Mouse (Mus musculus) erythroblast, adult 5-6 weeks (primary cell): ENCODE measurements around the gene Ugt1a9. TPM values are rescaled to one million over a fixed set of nuclear protein-coding genes. Genes with fewer than 3 reads are reported as not detected.
"Not testable (repeated sequence)": the region's sequence is repeated elsewhere in the genome, so short reads cannot be mapped to it uniquely, and the experiment has no call there.

Experiments
- ATAC-seq: replicated peaks from 2 replicates; pipeline ENCODE4 v1.8.0; 2016; ENCODE audit warnings: moderate number of reproducible peaks, mild to moderate bottlenecking, moderate TSS enrichment, inconsistent platforms; ENCODE audit not compliant: poor library complexity, low FRiP score, severe bottlenecking
- total RNA-seq, 2 experiments: library from RNA; stranded (forward) in 1 of 2; stranded (reverse) in 1 of 2; fragments of 150-400 nt in 1 of 2; fragments of 200-764, 138-1000 nt in 1 of 2; gene quantifications; 2 replicates each; pipeline versions ENCODE4 v1.2.3 to v1.2.4; 2015 to 2017; ENCODE audit warnings: low replicate concordance in 2 of 2

Ugt1a9 gene
- total RNA-seq, 2 experiments from 2014 or later = not detected

DNA sequence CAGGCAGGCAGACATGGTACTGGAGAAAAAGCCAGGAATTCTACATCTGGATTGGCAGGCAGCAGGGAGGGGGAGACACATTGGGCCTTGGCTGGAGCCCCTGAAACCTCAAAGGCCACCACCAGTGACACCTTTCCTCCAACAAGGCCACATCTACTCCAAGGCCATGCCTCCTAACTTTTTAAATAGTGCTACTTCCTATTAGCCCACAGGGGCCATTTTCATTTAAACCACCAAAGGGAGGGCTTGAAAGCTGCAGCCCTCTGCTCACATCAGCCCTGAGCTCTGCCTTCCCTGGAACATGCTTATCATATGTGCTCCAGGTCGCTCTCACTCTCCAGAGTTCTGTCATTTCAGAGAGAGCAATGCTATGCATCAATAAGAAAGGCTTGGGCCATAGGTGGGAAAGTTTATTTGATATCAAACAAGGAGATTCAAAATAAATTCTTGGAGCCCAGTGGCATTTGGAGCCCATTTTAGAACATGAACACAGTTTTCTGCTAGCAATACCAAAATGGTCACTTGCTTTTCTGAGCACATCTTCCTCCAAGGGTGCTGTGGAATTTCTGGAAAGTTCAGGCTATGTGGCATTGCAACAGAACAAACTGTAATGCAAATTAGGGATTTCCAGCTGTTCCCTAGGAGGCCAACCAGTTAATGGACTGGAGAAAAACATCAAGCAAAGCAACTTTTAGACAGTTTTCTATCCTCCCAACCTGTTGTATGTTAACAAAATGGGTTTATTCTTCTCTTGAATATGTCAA lies 34.2 kb downstream of the Ugt1a9 start:
- no peak for ATAC-seq

GRCm38 (mm10) chr1:88105656-88106055 lies 35.1 kb downstream of the Ugt1a9 start:
- ATAC-seq = no peak

GRCm38 (mm10) chr1:88109027-88109557 lies 38.5 kb downstream of the Ugt1a9 start:
- peak; percentile 94 for ATAC-seq

DNA sequence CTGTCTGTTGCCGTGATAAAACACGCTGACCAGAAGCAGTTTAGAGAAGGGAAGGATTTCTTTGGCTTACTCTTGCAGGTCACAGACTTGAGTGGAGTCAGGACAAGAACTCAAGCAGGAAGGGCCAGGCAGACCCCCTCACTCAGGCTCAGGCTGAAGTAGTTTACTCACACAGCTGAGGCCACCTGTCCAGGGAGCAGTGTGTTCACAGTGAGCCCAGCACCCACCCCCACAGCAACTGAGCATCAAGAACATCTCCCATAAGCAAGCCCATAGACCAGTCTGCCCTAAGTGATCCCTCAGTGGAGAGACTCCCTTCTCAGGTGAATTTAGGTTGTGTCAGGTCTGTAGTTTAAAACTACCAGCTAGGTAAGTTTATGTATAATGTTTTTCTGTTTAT lies 39.0 kb downstream of the Ugt1a9 start:
- ATAC-seq = not testable (repeated sequence)

DNA sequence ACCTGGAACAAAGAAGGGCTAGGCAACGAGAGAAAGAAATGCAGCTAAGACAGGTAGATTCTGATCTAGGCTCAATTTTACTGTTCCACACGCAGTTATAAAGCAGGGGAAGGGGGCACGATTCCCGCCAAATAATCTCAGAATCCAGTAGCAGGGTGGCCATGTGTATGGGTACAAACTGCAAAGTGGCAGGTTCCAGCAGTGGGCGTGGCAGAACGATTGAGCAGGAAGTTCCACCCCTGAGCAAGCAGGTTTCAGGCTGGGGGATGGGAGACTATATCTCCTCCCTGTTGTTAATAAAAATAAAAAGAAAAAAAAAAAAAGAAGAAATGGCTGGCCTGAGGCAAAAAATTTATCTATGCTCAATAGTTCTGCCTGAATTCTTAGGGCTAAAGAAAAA lies 42.2 kb downstream of the Ugt1a9 start:
- ATAC-seq = not testable (repeated sequence)

- peak; percentile 90 for ATAC-seq
Observed at GRCm38 (mm10) chr1:88120550-88120949, 50.0 kb downstream of the Ugt1a9 start.

DNA sequence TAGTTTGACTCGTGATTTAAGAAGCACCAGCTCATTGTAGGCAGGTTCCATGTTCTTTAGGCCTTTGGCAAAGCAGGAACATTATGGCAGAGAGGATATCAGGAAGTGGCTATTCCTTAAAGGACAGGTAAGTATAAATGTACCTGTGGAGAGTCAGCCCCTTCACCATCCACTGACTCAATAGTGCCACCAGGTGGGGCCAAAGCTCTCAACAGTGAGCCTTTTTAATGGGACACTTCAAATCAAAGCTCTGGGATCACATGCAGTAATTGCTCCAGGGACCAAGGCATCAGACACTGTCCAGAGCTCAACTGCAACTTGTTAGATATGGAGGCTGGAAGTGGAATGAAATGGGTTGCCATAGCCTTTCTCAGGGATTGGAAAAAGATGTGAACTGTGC lies 50.9 kb downstream of the Ugt1a9 start:
- ATAC-seq = not testable (repeated sequence)

DNA sequence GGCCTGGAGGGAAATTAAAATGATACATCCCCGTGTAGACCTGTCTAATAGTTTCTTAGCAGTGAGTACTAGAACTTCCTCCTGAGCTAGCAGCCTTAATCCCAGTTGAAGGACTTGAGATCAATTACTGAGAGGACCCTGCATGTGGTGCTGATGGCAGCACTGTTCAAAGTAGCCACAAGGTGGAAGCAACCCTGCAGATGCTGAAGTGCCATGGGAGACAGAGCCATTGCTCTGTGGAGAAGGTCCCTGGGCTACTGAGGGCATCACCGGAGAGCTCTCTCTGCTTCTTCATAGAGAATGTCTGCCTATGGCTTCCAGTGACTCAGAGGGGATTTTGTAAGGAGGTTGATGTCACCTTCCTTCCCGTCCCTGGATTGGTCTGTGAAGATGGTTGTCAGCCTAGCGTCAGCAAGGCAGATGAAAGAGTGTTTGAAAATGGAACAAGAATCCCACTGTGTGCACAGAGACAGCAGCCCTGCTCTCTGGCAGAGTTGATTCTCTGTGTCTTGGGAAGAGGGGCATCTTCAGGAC lies 55.3 kb downstream of the Ugt1a9 start:
- ATAC-seq = not testable (repeated sequence)

DNA sequence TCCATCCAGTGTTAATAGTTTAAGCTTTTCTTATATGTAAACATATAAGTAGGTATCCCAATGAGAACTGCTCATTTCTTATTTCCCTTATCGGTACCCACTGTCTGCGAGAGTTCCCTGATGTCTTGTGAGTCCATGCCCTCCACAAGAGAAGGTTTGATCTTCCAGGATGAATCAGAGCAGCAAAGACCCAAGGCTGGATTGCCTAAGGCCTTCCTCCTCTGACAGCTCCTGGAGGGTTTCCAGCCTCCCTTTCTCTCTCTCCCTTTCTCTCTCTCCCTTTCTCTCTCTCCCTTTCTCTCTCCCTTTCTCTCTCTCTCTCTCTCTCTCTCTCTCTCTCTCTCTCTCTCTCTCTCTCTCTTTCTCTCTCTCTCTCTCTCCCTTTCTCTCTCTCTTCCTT lies 58.5 kb downstream of the Ugt1a9 start:
- not testable (repeated sequence) for ATAC-seq

GRCm38 (mm10) chr1:88130223-88130622 lies 59.6 kb downstream of the Ugt1a9 start:
- ATAC-seq = not testable (repeated sequence)

DNA sequence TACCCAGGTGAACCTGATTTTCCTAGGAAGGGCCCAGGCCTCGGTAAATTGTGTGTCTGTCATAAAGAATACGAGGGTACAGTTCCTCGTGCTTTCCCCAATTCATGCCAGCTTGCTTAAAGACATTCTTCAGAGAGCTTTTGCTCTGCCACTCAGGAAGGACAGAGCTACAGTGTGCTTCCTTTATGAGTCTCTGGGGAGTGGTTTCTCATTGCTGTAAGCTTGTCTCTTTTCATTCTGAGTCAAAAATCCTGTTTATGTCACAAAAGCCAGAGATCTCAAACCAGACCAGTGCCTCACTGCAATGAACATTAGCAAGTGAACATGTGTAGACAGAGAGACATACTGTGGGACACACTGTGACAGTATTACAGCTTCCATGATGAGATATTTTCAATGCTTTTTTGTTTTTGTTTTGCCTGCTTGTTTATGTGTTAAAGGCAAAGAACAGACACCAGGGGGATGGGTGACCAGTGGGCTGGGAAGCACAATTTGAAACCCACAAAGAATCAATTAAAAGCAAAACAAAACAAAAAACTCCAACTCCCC lies 63.4 kb downstream of the Ugt1a9 start:
- no peak for ATAC-seq

DNA sequence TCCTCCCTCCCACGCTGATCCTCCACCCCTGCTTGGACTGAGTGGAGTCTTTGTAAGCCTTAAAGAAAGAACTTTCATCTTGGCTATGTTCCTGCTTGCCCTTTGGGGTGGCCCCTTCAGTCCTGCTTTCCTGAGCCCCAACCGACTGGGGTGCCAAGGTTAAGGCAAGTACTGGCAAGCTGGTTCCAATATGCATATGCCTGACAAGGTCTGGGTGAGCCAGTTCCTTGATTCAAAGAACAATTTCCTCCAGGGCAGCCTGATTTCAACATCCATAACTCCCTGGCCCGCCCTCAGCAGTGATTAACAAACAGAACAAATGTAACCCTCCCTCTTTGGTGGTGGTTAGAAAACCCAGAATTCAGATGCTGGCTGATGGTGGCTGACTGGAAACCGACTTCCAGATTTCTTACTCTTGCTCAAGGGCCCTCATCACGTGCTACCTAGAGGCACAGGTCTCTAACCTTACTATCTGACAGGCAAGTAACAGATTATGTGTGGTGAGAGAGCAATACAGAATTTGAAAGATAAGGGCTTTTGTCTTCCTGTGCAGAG lies 63.9 kb downstream of the Ugt1a9 start, which contains the start of gene Ugt1a6a:
TSS of gene Ugt1a6a (plus strand) at position 353 of the 555 bp plus-strand sequence.
- ATAC-seq = not testable (repeated sequence)

DNA sequence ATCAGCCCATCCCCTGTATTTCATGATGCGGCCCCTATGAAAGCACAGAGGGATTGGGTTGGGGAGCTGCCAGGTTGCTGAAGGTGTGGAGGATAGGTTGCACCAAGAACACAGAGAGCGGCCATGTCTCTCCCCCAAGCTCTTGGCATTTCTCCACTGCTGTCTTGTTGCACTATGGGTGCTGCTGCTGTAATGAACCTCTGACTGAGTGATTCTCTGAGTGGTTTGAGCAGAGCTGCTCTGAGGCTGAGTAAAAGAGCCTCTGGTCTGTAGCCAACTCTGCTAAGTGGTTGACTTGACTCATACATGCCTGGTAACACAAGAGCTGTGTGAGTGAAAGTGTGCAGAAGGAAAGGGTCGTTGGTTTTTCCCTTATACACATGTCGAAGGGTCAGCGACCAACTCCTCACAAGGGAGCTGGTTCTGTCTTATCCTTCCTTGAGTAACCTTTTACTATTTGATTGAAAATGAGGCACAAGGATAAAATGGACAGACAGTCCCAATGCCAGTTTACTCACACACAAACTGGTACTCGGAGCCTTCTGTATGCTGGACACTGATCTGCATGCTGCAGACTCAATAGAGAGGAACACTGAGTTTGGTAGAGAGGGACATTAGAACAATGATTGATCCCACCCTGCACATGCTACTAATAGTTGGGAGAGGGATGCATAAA lies 64.8 kb downstream of the Ugt1a9 start:
- not testable (repeated sequence) for ATAC-seq

GRCm38 (mm10) chr1:88136646-88137045 lies 66.0 kb downstream of the Ugt1a9 start:
- no peak for ATAC-seq

GRCm38 (mm10) chr1:88137264-88137663 lies 66.7 kb downstream of the Ugt1a9 start:
- ATAC-seq = no peak

GRCm38 (mm10) chr1:88138145-88138544 lies 67.5 kb downstream of the Ugt1a9 start:
- ATAC-seq = no peak

- ATAC-seq = peak; percentile 78
Observed at GRCm38 (mm10) chr1:88140492-88140891, 69.9 kb downstream of the Ugt1a9 start.

DNA sequence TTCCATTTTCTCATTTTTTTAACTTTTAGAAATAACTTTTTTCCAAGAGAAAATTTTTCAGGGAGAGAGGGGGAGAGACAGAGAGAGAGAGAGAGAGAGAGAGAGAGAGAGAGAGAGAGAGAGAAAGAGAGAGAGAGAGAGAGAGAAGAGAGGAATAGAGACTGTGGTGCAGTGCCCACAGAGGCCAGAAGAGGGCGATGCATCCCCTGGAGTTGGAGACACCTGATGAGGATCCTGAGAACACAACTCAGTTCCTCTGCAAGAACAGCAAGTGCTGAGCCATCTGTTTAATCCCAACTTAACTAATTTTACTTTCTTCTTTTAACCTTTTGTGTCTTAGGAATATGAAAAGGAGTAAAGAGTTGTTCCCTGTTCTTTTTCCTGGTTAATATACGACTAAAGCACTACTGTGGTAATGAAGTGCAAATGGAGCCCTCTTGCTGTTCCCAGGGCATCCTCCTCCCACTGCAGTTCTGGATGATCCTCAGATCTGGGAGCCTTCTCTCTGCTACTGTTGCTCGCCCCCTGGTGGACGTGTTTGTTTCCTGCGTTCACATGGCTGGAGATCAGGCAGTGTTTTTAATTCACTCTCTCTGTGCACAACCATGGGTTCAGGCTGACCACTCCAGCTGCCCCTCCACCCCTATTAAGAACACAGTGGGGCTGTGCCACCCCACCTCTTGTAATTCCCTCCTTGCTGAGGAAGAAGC lies 73.5 kb downstream of the Ugt1a9 start:
- peak; percentile 76 for ATAC-seq

DNA sequence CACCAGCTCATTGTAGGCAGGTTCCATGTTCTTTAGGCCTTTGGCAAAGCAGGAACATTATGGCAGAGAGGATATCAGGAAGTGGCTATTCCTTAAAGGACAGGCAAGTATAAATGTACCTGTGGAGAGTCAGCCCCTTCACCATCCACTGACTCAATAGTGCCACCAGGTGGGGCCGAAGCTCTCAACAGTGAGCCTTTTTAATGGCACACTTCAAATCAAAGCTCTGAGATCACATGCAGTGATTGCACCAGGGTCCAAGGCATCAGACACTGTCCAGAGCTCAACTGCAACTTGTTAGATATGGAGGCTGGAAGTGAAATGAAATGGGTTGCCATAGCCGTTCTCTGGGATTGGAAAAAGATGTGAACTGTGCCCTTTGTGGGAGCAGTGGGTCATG lies 74.7 kb downstream of the Ugt1a9 start:
- ATAC-seq = not testable (repeated sequence)
